Mouse (Mus musculus): ENCODE measurements at regions not wholly inside any gene's neighbourhood (a gene's known extent, or its start where the extent isn't known, plus 50 kb on each side); places are given as distances from the start of the nearest gene placed in this dataset.

GRCm38 (mm10) chr1:73205788-73206187, 190.1 kb upstream of the Tnp1 start:
- no peak for DNase-seq (ENCODE audit: low spot score)

DNA sequence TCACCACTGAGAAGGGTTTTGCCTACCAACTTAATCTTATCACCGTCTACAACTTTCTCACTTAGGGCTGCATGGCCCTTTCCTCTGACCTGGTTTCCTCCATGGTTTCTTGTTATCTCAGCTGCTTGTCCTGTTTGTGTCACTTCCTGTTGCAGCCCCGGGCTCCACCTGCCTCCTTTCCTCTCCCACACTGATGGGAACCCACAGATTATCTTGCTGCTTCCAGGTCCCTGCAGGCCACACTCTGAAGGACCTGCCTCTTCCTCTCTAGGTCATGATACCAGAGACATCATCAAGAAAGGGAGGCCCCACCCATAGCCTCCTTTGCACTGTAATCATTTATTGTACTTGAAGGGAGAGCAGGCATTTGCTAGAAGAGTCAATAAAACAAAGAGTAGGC, 184.4 kb upstream of the Tnp1 start:
- DNase-seq (ENCODE audit: low spot score) = no peak

DNA sequence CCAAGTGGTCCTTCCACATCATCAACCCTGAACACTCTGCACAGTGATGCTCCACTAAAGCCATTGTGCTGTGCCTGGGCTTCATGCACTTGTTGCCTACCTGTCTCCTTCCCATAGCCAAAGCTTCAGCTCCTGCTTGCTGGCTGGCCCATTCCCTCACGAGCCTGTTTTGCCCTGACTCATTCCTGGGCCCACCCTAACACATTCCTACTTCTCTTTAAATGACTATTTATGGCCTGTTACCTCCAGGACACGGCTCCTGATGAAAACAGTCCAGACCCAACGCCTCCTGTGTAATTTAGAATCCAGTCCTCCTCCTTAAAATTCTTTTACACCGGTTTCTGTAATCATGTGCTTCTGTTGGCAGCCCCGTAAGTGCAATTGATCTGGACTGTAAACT, 175.1 kb upstream of the Tnp1 start:
- DNase-seq (ENCODE audit: low spot score) = no peak

- no peak for DNase-seq (ENCODE audit: low spot score)
Measured at GRCm38 (mm10) chr1:73188796-73189195, 173.1 kb upstream of the Tnp1 start.

GRCm38 (mm10) chr1:73184477-73184876, 168.8 kb upstream of the Tnp1 start:
- DNase-seq (ENCODE audit: low spot score) = no peak

GRCm38 (mm10) chr1:73178810-73179209, 163.1 kb upstream of the Tnp1 start:
- DNase-seq (ENCODE audit: low spot score) = no peak

DNA sequence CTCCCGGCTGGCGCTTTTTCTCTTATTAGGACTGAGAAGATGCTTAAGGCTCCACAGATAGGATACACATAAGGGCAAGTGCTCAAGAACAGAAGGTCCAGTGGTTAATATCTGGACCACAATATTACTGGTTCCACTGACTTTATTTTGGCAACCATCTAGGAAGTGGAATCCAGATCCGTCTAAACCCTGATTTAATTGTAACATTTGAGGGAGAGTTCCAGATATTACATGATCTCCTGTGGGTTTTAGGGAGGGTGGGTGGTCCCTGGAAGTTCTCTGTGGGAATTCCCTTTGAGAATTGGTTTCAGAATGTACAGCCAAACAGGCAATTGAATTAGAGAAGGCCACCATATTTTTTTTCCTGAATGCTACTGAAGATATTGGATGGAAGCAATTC, 161.4 kb upstream of the Tnp1 start:
- no peak for DNase-seq (ENCODE audit: low spot score)

- no peak for DNase-seq (ENCODE audit: low spot score)
Measured at GRCm38 (mm10) chr1:73170668-73171008, 154.9 kb upstream of the Tnp1 start.

DNA sequence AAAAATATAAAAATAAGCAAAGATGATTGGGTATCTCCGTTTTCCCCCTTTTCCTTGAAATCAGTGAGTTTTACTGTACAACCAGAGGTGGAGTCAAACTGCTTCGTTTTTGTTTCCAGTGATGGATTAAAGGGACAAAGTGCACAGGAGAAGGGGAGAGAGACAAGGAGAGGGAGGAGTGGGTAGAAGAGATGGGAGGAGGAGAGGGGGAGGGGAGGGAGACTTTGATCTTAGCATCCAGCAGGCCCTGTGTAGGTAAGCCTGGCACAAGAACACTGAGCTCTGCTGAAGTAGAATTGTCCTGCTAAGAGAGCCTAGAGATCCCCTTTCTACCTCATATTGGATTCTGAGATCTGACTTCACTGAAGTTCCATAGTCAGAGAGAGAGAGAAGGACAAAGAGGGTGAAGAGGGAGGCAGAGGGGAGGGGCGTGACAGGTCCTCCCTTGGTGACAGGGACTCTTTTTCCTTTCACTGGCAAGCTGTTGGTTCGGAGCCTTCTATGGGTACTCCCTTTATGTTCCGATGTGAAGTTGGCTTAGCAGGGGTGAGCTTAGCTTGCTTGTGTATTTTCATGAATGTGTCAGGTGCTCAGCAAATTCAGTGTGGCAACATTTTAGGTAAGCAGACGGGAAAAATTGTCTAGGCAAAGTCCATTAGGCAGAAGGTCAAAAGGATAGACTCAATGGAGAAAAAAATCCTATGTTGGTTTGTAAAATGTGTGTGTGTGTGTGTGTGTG, 154.4 kb upstream of the Tnp1 start:
- DNase-seq (ENCODE audit: low spot score) = no peak

DNA sequence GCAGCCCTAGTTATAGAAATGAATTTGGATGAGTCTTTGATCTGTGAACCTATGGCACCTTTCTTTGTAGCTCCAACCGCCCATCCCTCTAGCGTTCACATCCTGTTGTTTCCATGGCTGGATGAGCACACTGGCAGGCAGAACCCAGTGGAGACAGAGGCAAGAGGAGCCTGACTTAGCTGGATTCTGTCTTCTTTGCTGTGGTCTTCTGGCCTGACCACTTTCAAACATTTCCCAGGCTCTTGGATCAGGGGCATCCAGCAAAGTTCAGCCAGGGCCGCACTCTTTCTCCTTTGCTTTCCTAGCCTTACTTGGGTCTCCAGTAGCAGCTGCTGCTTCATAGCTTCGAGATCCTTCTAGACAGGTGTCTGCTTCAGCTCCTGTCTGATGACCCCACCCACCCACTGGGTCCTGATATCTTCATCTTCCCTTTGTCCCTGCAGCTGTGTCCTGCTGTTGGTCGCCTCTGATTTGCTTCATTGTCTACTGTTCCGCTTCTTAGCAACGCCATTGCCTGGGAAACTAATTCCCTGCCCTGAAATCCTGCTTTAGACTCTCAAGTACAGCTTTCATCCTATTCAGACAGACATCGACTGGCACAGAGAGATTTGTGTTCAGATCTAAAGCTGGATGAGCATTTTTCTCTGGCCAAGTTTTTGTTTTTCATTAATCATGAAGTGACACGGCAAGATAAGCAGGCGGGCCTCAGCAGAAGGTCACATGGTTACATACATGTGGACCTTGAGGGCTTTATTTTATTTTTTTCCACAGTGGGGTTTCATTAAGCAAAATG, 153.6 kb upstream of the Tnp1 start:
- no peak for DNase-seq (ENCODE audit: low spot score)

GRCm38 (mm10) chr1:73160199-73160598, 144.5 kb upstream of the Tnp1 start:
- no peak for DNase-seq (ENCODE audit: low spot score)

DNA sequence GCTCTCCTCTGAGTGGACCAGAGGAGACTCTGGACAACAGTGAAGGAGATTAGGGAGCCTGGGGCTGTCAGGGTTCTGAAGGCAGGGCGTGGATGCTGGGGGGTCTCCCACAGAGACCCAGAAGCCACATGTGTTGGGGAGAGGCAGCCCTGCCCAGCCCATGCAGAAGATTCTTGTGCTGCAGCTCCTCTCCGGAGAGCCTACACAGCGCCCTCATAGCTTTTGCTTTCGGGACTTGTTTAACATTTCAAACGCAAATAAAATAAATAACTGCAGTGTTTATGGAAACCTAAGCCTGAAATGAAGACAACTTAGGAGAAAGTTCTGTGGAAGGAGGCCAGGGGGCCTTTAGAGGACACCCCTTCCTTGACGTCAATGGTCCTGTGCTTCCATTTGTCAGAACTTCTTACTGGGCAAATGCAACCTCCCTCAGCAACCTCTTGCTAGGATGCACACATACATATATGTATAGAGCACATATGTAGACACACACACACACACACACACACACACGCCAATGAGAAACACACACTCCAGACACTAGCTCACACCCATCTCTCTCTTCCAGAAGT, 143.8 kb upstream of the Tnp1 start:
- DNase-seq (ENCODE audit: low spot score) = no peak

DNA sequence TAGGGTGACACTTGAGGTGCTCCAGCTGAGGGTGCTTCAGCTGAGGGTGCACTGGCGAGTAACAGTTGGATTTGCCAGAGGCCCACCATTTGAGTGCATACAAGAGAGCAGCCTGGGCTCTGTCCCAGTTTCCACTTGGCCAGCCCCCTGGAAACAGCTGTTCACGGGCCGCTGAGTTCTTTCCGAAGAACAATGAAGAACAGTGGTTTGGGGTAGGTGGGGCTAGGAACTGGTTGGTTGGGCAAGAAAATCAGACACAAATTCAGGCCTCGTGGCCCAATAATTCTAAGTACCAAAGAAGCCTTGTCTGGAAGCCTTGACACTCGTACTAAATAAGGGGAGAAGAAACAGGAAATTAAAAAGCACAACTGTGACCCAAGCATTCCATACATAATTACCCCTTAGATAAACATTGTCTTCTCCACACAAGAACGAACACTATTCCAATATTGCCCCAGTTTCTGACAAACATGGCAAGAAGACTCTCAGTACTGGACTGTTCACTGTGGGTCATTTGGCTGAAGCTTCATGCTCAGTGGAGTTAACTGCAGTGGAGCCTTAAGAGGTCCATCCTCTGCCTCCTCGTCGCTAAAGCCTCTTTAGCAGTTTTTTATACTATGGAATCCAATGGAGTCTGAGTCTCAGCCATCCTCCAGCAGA, 137.9 kb upstream of the Tnp1 start:
- no peak for DNase-seq (ENCODE audit: low spot score)

- no peak for DNase-seq (ENCODE audit: low spot score)
Measured at GRCm38 (mm10) chr1:73149926-73150325, 134.2 kb upstream of the Tnp1 start.

DNA sequence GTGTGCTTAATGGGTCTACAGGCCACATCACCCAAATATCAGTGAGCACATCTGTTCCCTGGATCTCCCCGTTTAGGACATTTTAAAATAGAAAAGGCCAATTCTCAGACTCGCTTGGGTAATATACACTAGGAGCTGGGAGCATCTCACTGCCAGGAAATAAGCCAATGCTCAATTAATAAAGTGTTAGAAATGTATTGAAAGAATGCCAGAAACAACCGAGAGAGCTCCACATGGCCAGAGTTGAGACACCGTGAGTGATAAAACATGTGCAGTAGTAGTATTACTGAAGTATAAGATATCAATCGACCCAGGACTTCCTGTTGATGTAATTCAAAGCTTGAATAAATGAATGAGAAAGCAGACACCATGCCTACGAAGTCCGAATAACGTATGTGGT, 127.1 kb upstream of the Tnp1 start:
- no peak for DNase-seq (ENCODE audit: low spot score)

DNA sequence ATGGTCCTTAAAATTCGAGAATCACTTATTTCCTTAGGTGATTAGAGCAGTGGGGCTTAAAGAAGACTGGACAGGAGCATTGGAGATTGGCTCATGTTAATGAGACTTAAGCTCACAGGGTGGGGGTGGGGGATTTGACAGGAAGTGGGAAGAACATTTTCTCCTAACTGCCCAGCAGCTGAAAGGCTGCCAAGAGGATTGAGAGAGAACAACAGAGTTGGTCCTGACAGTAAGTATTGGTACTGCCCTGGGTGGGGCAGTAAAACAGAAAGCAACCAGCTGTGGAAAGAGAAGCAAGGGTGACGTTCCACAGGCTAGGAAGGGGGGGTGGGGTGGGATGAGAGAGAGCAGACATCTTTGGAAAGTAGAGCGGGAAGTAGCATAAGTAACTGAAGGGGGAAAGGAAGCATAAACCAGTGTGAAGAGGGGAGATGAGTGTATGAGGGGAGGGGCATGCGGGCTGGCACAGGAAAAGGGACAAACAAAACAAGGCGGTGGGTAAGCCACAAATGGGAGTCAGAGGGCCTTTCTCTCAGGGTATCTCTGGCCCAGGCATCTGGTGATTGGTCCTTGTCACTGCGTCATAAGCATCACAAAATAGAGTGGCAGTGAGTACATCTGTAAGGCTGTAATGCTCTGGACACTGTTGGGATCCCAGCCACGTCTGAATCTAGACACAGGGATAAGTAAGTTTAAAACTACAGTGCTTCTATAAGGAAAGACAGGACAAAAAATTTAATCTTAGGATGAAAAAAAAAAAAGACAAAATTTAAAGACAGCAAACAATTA, 125.0 kb upstream of the Tnp1 start:
- no peak for DNase-seq (ENCODE audit: low spot score)

DNA sequence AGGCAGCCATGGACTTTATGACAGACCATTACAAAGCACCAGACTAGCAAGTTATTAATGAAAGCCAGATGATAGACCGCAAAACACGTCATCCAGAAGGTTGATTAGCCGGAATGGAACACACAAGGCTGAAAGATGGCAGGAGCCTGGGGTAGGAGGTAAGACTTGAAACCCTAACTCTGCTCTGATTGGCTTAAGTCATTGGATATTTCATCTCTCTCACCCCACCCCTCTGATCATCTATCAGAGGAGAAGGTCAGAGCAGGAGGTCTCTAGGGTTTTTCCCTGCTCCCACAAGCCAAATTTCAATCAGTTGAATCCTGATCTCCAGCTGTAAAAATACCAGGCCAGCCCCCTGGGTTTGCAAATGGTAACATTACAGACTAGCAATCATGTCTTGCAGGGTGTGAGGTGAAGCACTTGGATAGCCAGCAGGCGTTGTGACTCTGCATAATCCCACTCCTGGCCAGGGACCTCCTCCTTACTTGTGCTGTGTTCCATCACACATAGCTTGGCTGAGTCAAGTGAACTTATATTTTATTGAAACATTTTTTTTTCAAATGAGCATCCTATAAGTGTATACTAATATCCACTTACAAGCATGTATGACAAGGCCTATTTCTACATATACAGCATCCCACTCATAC, 114.6 kb upstream of the Tnp1 start:
- no peak for DNase-seq (ENCODE audit: low spot score)

GRCm38 (mm10) chr1:73123012-73123411, 107.3 kb upstream of the Tnp1 start:
- DNase-seq (ENCODE audit: low spot score) = no peak

GRCm38 (mm10) chr1:73118661-73119060, 103.0 kb upstream of the Tnp1 start:
- no peak for DNase-seq (ENCODE audit: low spot score)

DNA sequence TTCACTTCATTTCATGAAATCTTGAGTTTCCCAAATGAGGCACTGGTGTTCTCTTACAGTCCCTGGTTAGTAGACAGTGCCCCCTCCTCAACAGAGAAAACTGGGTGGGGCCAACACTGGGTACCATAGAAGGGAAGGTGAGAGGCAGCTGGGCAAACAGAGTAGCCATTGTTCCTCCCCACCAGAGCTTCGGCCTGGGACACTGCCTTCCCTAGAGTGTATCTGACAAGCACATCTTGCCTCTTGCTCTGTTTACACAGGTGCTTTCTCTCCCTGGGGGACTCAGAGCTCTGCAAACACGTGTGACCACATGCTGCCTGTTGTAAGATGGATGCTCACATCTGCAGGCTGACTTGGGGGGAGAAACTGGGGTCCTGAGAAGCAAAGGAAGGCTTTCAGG, 100.8 kb upstream of the Tnp1 start:
- no peak for DNase-seq (ENCODE audit: low spot score)

- DNase-seq (ENCODE audit: low spot score) = no peak
Measured at GRCm38 (mm10) chr1:73115854-73116253, 100.1 kb upstream of the Tnp1 start.

DNA sequence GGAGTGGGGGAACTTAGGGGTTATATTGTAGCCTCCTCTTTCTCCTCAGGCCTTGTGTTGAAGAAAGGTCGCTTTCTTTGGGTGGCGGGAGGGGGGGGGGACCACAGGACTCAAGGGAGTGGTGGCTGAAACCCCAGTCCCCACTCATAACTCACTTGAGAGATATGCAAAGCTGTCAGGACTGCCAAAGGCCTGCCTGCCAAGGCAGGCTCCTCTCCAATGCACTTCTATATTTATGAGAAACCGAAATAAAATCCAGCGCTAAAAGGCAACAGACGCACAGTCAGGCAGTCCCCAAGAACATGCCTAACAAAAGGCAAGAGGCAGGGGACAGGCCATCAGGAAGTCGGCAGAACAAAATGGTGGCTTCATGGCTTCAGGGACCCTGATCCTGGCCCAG, 97.4 kb upstream of the Tnp1 start:
- DNase-seq (ENCODE audit: low spot score) = no peak

Measured in ovary, postnatal 10 days (tissue).